Mouse (Mus musculus) gastrocnemius, adult 18-20 months (tissue): ENCODE measurements around the gene Olfr1259. TPM values are rescaled to one million over a fixed set of nuclear protein-coding genes. Genes with fewer than 3 reads are reported as not detected.
"Not testable (repeated sequence)": the region's sequence is repeated elsewhere in the genome, so short reads cannot be mapped to it uniquely, and the experiment has no call there.

ENCODE experiments used
- DNase-seq: peaks from one replicate; pipeline ENCODE4 v3.0.0; 2021; ENCODE audit warnings: low spot score
- long read RNA-seq, 2 experiments: library from polyadenylated mRNA; stranded (forward); transcript quantifications; one replicate each; pipeline ENCODE4 v2.0.0; 2021
- total RNA-seq, 2 experiments: library from RNA; stranded (reverse); gene quantifications; 2 replicates each; pipeline ENCODE4 v1.2.3; 2021

Olfr1259 gene
- not detected for total RNA-seq
- long read RNA-seq, experiment 1: 0 reads
- long read RNA-seq, experiment 2: 0 reads

DNA sequence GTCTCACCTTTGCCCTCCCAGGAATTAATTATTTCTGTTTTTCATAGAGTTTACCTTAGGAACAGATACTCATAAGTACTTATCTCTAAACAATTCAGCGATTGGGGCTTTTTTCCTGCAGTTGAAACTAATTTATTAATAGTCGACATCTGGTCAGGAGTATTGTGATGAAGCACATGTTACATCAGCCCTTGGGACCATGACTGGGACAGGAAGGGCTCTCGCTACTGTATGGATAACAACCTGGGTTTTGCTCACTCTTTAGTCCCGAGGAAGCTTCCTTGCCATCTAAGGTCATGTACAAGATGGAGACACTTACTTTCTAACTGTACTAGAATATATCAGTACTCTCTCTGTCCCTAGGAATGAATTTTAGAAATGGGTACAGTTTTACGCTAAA, at the start of gene Olfr1259:
Olfr1259 (minus strand) TSS at position 101 of the 400 bp plus-strand sequence.
- DNase-seq: no peak

DNA sequence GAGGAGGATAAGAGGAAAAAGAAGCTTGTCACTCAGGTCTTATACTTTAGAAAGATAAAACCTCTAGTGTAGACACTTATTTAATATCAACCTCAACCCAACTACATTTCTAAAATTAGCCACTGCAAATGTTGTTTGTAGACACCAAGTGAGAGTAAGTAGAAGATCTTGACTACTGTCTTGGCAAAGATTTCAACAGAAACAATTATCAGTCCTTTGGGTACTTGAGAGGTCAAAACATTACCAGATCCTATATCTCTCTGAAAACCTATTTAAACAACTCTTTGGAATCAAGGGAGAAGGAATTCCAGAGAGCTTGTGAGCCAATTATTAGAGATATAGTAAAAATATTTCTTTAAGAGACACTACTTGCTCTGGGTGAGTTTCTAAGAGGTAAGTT, 42.5 kb upstream of the Olfr1259 start, which contains the start of gene Olfr1261:
Olfr1261 (plus strand) TSS at position 301 of the 400 bp plus-strand sequence.
- DNase-seq: no peak

DNA sequence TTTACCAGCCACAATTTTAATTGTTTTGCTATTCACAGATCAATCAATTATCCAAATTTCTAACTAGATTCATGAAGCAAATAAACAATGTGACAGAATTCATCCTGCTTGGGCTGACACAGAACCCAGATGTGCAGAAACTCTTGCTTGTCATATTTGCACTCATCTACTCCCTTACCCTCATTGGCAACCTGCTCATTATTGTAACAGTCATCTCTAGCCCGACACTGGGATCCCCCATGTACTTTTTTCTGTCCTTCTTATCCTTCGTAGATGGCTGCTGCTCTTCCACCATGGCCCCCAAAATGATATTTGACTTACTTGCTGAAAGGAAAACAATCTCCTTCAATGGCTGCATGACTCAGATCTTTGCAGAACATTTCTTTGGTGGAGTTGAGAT, 29.2 kb upstream of the Olfr1259 start:
- no peak for DNase-seq

DNA sequence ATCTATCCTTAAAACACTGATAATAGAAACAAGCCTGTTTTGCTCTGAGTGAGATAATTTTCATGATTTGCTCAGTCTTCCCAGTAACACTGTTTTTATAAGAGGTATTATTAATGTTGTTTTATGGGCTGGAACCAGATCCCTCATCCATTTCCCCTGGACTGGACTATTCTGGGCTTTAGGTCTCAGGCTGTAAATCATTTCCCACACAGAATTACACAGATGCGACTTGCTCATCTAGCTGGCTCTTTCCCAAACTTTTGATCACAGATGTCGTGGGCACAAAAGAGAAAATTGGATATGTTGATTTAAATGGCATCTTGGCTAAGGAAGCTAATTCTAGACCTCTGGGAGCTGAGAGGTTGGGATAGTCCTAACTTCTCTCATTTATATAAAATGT, 25.7 kb upstream of the Olfr1259 start, which contains the start of gene Olfr1260:
Olfr1260 (plus strand) TSS at position 157 of the 400 bp plus-strand sequence.
- DNase-seq: no peak

DNA sequence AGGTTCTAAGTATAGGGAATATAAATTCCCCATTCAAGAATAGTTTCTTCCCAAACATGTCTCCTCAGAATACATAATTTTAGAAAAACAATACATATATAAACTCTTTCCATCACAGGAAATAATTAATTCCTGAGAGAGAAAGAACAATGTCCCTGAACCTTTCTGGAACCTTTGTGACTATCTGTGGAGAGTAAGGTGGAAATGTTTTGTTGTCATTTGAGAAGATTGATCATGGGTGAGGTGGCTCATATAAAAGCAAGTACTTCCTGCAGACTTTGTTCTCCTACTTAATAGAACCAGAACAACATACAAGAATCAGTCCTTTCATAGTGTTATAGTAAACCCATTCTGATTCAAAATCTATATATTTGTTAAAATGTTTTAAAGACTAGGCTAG, 21.5 kb downstream of the Olfr1259 start, which contains the start of gene Olfr1258:
Olfr1258 (plus strand) TSS at position 301 of the 400 bp plus-strand sequence.
- DNase-seq: no peak

DNA sequence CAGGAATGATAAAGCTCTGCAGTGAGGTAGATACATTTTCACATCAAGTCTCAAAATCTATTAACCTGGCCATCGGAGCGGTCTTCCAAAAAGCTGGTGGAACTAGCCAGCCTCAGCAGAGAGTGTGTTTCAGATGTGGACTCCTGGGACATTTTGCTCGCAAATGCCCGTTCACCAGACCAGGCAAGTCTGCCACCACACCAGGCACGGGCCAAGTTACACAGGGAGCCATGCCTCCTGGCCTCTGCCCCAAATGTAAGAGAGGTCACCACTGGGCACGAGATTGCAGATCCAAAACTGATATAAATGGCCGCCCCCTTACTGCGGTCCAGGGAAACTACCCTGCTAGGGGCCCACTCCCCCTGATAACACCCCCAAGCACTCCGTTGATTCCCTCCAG, 35.8 kb downstream of the Olfr1259 start:
- not testable (repeated sequence) for DNase-seq

Other genes with a start within 250 kb of the Olfr1259 start
- not detected for gene Olfr1252, start 223.7 kb downstream of the Olfr1259 start, total RNA-seq
- gene Olfr1253, start 191.6 kb downstream of the Olfr1259 start, total RNA-seq: not detected
- not detected for gene Olfr1254, start 155.0 kb downstream of the Olfr1259 start, total RNA-seq
- gene Olfr1255, start 136.6 kb downstream of the Olfr1259 start, total RNA-seq: not detected
- not detected for gene Olfr1256, start 107.1 kb downstream of the Olfr1259 start, total RNA-seq
- not detected for gene Olfr48, start 100.5 kb downstream of the Olfr1259 start, total RNA-seq
- not detected for gene Olfr1257, start 70.2 kb downstream of the Olfr1259 start, total RNA-seq
- not detected for gene Olfr1258, start 21.4 kb downstream of the Olfr1259 start, total RNA-seq
- gene Olfr1260, start 25.7 kb upstream of the Olfr1259 start, total RNA-seq: not detected
- not detected for gene Olfr1261, start 42.6 kb upstream of the Olfr1259 start, total RNA-seq
- gene Olfr1262, start 51.5 kb upstream of the Olfr1259 start, total RNA-seq: not detected
- gene Olfr1263, start 63.5 kb upstream of the Olfr1259 start, total RNA-seq: not detected
- not detected for gene Olfr1264, start 76.9 kb upstream of the Olfr1259 start, total RNA-seq
- not detected for gene Olfr1265, start 86.7 kb upstream of the Olfr1259 start, total RNA-seq
- not detected for gene Olfr140, start 114.9 kb upstream of the Olfr1259 start, total RNA-seq
- not detected for gene Olfr1269, start 172.7 kb upstream of the Olfr1259 start, total RNA-seq
- not detected for gene Olfr32, start 193.6 kb upstream of the Olfr1259 start, total RNA-seq
- gene Olfr1270, start 204.4 kb upstream of the Olfr1259 start, total RNA-seq: not detected